Mouse (Mus musculus) heart, adult 18-20 months (tissue): Measurements from ENCODE around the gene Dusp19. TPM values are rescaled to one million over a fixed set of nuclear protein-coding genes. Genes with fewer than 3 reads are reported as not detected.

Source experiments
- DNase-seq, 2 experiments: peaks; one replicate each; pipeline ENCODE4 v3.0.0; 2021 to 2022; ENCODE audit warnings: mixed read lengths in 1 of 2
- microRNA-seq, 2 experiments: library from miRNA; unstranded; fragments of <30 nt; microRNA quantifications; one replicate each; pipeline ENCODE4 v1.2.0; 2022
- total RNA-seq, 2 experiments: library from RNA; stranded (reverse); gene quantifications; 2 replicates each; pipeline ENCODE4 v1.2.3; 2021

Gene Dusp19
- total RNA-seq, 2 experiments from 2014 or later = 9.8 to 10.0 TPM

DNA sequence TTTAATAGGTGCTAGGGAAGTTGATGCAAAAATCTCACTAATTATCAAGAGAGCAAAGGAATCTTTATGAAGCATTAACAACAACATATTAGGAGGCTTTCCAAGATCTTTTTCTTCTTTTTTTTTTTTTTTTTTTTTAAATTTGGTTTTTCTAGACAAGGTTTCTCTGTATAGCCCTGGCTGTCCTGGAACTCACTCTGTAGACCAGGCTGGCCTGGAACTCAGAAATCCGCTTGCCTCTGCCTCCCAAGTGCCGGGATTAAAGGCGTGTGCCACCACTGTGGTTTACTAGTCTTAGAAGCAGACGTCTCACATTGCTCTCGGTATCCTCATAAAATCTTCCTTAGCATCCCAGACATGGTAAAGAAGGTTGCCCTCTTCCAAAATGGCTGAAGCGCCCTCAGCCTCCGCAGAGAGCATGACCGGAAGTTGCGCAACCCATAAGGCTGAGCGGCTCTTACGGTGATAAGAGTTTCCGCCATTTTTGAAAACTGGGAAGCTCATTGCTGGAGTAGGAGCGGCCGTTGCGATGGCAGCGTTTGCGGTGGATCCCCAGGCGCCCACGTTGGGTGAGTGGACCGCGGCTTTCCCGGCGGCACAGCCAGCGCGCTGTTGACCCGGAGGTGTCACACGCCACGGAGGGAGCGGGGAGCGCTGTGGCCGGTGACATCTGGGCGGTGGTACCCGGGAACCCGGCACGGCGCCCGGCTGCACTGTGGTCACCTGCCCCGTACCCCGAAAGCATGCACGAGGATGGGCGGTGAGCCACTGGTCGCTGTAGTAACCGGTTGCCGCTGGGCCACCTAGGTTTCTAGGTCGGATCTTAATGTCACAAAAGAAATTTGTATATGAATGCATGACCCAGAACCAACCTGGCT, 21.8 kb downstream of the Dusp19 start:
- peak; percentile 91 to 98 for DNase-seq

DNA sequence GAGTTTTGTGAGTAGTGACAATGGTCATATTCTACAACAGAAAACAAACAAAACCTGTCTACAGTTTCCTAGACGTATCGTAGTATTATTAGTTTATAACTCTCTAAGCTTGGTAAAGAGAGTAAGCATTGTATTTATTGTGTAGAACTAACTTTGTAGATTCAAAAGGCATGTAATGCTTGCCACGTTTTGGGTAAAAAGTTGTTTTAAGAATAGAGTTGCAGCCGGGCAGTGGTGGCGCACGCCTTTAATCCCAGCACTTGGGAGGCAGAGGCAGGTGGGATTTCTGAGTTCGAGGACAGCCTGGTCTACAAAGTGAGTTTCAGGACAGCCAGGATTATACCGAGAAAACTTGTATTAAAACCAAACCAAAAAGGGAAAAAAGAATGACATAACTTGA, 22.6 kb downstream of the Dusp19 start:
- no peak for DNase-seq

DNA sequence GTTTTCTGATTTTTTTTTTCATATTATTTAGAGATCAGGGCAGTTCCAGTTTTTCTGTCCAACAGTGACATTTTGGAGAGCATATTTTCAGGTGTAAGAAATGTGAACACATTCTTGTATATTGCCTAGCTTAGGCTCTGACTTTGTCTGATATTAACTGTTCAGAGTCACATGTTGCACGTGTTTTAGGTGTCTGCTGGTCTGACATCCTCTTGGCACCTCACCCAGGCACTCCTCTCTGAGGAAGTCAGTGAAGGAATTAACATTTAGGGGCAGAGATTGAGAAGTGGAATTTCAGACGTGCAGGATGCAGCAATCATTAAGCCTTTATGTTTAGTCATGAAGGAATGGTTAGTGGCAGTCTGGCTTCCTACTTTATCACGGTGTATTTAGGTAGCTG, 23.0 kb downstream of the Dusp19 start:
- no peak for DNase-seq

DNA sequence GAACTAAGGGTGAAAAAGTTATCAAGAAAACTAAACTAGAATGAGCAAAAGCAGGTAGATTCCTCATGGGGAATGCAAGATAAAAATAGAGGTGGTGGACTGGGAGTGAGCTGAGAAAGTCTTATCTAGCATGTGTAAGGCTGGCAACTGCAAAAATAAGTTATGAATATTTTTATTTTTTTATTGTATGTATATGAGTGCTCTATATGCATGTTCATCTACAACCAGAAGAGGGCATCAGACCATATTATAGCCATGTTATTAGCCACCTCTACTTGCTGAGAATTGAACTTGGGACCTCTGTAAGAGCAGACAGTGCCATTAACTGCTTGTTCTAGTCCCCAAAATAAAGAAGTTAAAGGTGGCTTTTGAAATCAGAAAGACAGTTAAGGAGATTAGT, 44.6 kb downstream of the Dusp19 start:
- DNase-seq = no peak

DNA sequence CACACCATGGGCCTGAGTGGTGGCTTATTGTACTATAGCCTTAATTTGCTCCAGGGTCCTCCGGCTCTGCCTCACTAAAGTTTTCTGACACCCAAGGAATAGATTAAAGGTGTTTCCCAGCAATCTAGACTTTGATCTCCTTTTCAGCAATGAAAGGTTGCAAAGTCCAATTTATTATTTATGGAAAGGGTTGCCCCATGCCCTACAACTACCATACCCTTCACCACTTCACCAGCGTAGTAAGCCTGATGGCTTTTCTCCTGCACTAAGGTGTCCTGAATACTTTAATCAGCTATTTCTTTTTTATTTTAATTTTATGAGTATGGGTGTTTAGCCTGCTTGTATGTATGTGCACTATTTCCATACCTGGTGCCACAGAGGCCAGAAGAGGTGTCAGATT, 45.8 kb downstream of the Dusp19 start:
- no peak for DNase-seq

DNA sequence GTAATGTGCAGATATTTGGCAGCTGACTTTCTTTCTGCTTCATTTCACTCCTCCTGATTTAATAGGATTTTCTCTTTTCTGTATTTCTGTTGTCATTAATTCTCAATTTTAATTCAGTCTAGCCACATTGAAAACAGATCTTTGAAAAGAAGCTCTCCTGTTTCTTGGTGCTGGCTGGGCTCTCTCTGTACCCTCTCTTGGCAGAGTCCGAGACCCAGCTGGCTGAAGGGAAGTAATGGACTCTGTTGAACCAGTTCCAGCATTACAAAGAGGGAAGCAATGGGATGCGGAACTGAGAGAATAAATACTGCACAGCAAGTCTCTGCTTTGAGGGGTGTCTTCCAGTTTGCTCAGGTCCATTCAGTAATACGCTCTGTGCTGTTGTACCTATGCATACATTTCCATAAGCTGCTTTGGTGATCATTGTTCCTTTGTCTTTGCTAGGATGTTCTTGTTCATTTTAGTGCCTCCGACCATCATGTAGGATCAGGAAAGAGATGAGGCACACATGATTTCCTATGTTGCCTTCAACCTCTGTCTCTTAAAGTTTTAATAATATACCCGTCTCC, 50.6 kb downstream of the Dusp19 start:
- DNase-seq = peak; percentile 8 to 21

DNA sequence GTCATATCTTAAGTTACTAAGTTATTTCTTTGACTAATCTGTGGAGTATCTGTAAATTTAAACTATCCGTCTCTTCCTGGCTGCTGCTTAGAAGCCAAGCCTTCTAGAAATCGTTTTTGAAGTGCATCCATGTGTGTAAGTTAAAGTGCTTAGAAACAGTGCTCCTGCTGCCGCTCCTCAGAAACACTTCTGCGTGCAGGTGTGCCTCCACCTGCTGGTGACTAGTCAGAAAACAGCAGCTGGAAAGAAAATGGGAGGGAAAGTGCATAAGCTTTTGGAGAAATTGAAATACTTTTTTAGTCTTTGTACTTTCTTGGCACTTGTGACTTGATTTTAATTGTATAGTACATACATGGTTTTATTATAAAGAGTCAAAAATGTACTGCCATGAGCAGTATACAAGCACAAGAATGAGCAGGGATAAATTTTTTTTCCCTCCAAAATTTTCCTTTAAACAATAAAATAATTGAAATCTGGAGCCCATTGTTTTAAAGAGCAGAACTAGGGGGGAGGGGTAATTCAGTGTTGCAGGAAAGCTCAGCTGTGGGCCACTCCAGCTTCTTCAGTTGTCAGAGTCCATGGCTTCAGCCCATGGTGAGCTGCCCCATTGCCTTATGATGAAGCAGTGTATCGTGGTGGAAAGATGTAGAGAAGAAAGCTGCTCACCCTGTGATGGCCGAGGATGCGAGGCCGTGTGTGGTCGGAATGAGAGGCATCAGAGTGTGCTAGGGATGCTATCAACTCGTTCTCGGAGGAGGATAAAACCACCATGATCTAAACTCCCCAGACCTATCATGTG, 53.2 kb downstream of the Dusp19 start:
- DNase-seq = peak in 1 of 2 experiments; percentile 5

DNA sequence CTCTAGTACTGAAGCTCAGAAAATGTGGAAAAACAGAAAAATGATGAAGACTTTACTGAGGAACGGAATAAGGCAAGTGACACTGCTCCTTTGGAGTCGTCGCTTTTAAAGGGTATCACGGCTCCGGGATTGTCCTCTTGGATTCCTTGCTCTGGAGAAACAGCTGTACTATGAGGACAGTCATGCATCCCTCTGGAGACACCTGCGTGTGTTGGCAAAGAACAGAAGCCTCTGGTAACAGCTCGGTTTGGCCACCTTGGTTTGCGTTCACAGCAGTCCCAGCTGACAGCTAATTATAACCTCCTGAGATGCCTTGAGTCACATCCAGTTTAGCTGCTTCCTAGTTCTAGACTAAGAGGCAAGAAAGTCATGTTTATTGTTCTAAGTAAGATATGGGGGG, 62.0 kb downstream of the Dusp19 start:
- no peak for DNase-seq

Small RNAs within 50 kb of the gene (microRNA-seq; reads per million reads assigned to microRNA genes)
- gene Mir684-1 = 0 reads per million in 2 experiments

Other genes starting within 250 kb of the Dusp19 start
- 1 to 10 TPM; 4.9 to 5.0 TPM for gene Frzb, start 169.4 kb upstream of the Dusp19 start, total RNA-seq
- 10 to 100 TPM; 61.1 to 61.4 TPM for gene Nckap1, start 35.7 kb upstream of the Dusp19 start, total RNA-seq
- gene Nup35, start 191 bp downstream of the Dusp19 start, total RNA-seq = 1 to 10 TPM; 7.1 to 8.3 TPM